Mouse (Mus musculus): ENCODE measurements around the gene Ubxn11.

DNA sequence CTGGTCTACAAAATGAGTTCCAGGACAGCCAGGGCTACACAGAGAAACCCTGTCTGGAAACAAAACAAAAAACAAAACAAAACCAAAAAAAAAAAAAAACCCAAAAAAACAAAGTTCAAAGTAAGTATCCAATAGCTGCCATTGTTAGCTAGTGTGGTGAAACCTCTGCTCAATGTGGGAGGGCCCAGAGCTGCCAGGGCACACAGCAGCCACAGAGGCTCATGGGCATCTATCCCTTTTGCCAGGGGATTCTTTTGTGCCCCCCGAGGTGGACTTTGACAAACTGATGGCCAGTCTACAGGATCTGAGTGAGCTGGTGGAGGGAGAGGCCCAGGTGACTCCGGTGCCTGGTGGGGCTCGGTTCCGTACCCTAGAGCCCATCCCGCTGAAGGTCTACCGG, 20.8 kb downstream of the Ubxn11 start:
- TF ChIP-seq CTCF (IDR thresholded peaks at IDR 0.05 in 2 of 3, conservative IDR thresholded peaks at IDR 0.05 in 1 of 3; ENCODE audit: control insufficient read depth in 1 of 3, insufficient read depth in 1 of 3, low read depth in 2 of 3, low read length in 3 of 3, poor library complexity in 1 of 3, severe bottlenecking in 1 of 3) (no peak), MYC (IDR thresholded peaks at IDR 0.05; ENCODE audit: low read depth, low read length) (no peak), POLR2A (IDR thresholded peaks at IDR 0.05; ENCODE audit: control insufficient read depth in 1 of 2, insufficient read depth in 1 of 2, low read depth in 1 of 2, low read length in 2 of 2, poor library complexity in 1 of 2) (no peak), ZC3H11A (IDR thresholded peaks at IDR 0.05; ENCODE audit: low read depth, low read length) (no peak), GABPA (IDR thresholded peaks at IDR 0.05; ENCODE audit: low read depth, low read length) (no peak), BHLHE40 (IDR thresholded peaks at IDR 0.05; ENCODE audit: borderline replicate concordance, low read depth, low read length) (no peak)

All from MEL (cell line).